Mouse (Mus musculus) liver, embryonic 14.5 days (tissue): ENCODE data around the gene Rab11fip5. TPM values are rescaled to one million over a fixed set of nuclear protein-coding genes. Genes with fewer than 3 reads are reported as not detected.

ENCODE experiments used
- ATAC-seq: fragments of 200-750 bp; cut with Nextera tagmentation; 2 replicates; pipeline ENCODE4 v1.8.0; 2017; ENCODE audit warnings: moderate number of reproducible peaks, mild to moderate bottlenecking, moderate library complexity; ENCODE audit not compliant: insufficient read depth
- DNase-seq, 3 experiments: peaks; one replicate each; pipeline ENCODE4 v3.0.0-alpha.2; 2012 to 2013; ENCODE audit warnings: low read depth in 3 of 3, low spot score in 3 of 3
- H3K27ac ChIP-seq: fragments of 300-500 bp; sonication (generic); 2 replicates; pipeline ENCODE4 v1.5.1; 2014; ENCODE audit warnings: moderate library complexity, mild to moderate bottlenecking, control low read depth, inconsistent platforms
- H3K27me3 ChIP-seq: fragments of 300-500 bp; sonication (generic); 2 replicates; pipeline ENCODE4 v1.6.1; 2014; ENCODE audit warnings: mild to moderate bottlenecking, low read length, moderate library complexity; ENCODE audit not compliant: control insufficient read depth, insufficient read depth
- H3K36me3 ChIP-seq: fragments of 300-500 bp; sonication (generic); replicated peaks from 2 replicates; pipeline ENCODE4 v1.6.1; 2014; ENCODE audit warnings: low read depth; ENCODE audit not compliant: control insufficient read depth, insufficient read depth
- H3K4me1 ChIP-seq, 2 experiments: fragments of 200-500 bp in 1 of 2; fragments of 300-500 bp in 1 of 2; sonication (generic) in 1 of 2; replicated peaks; 2 replicates each; pipeline ENCODE4 v1.6.1; 2012 to 2014; ENCODE audit warnings: antibody characterized with exemption in 1 of 2, inconsistent platforms in 1 of 2, low read length in 1 of 2; ENCODE audit not compliant: control insufficient read depth in 2 of 2, insufficient read depth in 2 of 2
- H3K4me2 ChIP-seq: fragments of 300-500 bp; sonication (generic); 2 replicates; pipeline ENCODE4 v1.6.1; 2014; ENCODE audit warnings: low read depth, mild to moderate bottlenecking, control low read depth, moderate library complexity
- H3K4me3 ChIP-seq, 2 experiments: fragments of 200-500 bp in 1 of 2; fragments of 300-500 bp in 1 of 2; sonication (generic) in 1 of 2; 2 replicates each; pipeline ENCODE4 v1.5.1; 2012 to 2014; ENCODE audit warnings: low read depth in 2 of 2, low read length in 2 of 2, mild to moderate bottlenecking in 2 of 2, control low read depth in 1 of 2, inconsistent platforms in 1 of 2, moderate library complexity in 1 of 2; ENCODE audit not compliant: insufficient read depth in 1 of 2
- H3K9ac ChIP-seq: fragments of 300-500 bp; sonication (generic); replicated peaks from 2 replicates; pipeline ENCODE4 v1.6.1; 2014; ENCODE audit warnings: mild to moderate bottlenecking, control low read depth, moderate library complexity
- H3K9me3 ChIP-seq: fragments of 300-500 bp; sonication (generic); 2 replicates; pipeline ENCODE4 v1.6.1; 2016; ENCODE audit warnings: low read length, mixed read lengths; ENCODE audit not compliant: control insufficient read depth
- CTCF ChIP-seq: IDR thresholded peaks from 2 replicates; pipeline ENCODE4 v1.5.1; 2016; ENCODE audit warnings: antibody characterized with exemption, low read depth, control low read depth
- EP300 ChIP-seq: IDR thresholded peaks from 2 replicates; pipeline ENCODE4 v1.6.1; 2016; ENCODE audit warnings: antibody characterized with exemption, low read depth
- WGBS: fragments of 180-500 bp; shearing (Covaris S2); extraction: QIAGEN DNeasy Blood & Tissue Kit; methylation state at CpG from one replicate; pipeline ENCODE4 v1.1.7; 2014; ENCODE audit not compliant: insufficient replicate concordance; 5-methylcytosine and 5-hydroxymethylcytosine counted together
- polyA plus RNA-seq, 2 experiments: library from polyadenylated mRNA; depleted of rRNA in 1 of 2; stranded (reverse) in 1 of 2; unstranded in 1 of 2; fragments of >200 nt; fragmentation: Nextera tagmentation in 1 of 2; extraction: Ambion mirVana in 1 of 2; gene quantifications; 2 replicates each; pipeline versions ENCODE4 v1.2.1 to v1.2.3; 2012 to 2014

Gene Rab11fip5
- polyA plus RNA-seq, 2 experiments = 0.33 to 0.40 TPM

DNA sequence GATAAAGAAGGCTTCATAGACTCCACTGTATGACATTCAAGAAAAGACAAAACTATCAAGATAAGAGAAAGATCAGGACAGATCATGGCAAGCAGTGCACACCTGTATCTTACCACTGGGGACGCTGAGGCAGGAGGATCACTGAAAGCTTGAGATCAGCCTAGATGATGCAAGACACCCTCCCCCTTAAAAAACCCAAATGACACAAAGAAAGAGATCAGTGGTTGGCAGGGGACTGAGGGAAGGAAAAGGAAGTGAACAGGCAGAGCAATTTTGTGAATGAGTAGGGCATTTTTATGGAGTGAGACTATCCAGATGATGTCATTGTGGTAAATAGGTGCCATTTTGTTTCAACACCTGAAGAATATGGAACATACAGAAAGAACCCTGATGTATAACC lies 24.3 kb downstream of the Rab11fip5 start:
- 41% methylated on average over 1 of the region's 1 CpGs for WGBS

DNA sequence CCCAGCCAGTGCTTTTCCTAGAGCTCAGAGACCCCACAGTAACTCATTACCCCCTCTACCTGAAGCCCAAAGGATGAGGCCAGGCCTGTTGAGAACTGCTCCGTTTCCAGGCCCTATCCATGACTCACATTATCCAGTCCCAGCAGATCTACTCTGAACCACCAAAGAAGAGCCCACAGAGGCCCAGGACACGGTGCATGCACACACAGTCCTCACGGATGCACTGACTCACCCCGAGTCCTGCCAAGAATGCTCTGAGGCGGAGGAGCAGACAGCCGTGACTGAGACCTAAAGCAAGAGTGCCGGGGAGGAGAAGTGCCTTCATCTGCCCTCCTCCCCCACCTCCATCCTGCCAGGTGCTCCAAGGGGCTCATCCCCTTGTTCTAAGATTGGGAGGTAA lies 25.2 kb downstream of the Rab11fip5 start:
- DNase-seq = no peak
- TF ChIP-seq EP300 (no peak), CTCF (no peak)
- H3K9ac ChIP-seq = no peak overlapping the region
- 66% methylated on average over 7 of the region's 7 CpGs for WGBS
- no peaks in the 10 kb centered on the region for H3K27me3 ChIP-seq
- no peaks in the 10 kb centered on the region for H3K36me3 ChIP-seq
- H3K27ac ChIP-seq = no peak overlapping the region
- H3K4me3 ChIP-seq = no peak overlapping the region
- no peaks in the 10 kb centered on the region for H3K9me3 ChIP-seq
- no peak for ATAC-seq
- H3K4me1 ChIP-seq = no peaks in the 10 kb centered on the region
- H3K4me2 ChIP-seq = no peak overlapping the region

More for the DNA sequence above, 24.3 kb downstream of the Rab11fip5 start:
- no peaks in the 10 kb centered on the region for H3K36me3 ChIP-seq
- no peak for ATAC-seq
- no peaks in the 10 kb centered on the region for H3K27me3 ChIP-seq
- TF ChIP-seq CTCF = no peak
- TF ChIP-seq EP300 = no peak
- H3K9ac ChIP-seq = no peak overlapping the region
- no peak overlapping the region for H3K27ac ChIP-seq
- no peaks in the 10 kb centered on the region for H3K9me3 ChIP-seq
- DNase-seq = no peak
- H3K4me3 ChIP-seq = no peak overlapping the region
- H3K4me2 ChIP-seq = no peak overlapping the region
- no peaks in the 10 kb centered on the region for H3K4me1 ChIP-seq

DNA sequence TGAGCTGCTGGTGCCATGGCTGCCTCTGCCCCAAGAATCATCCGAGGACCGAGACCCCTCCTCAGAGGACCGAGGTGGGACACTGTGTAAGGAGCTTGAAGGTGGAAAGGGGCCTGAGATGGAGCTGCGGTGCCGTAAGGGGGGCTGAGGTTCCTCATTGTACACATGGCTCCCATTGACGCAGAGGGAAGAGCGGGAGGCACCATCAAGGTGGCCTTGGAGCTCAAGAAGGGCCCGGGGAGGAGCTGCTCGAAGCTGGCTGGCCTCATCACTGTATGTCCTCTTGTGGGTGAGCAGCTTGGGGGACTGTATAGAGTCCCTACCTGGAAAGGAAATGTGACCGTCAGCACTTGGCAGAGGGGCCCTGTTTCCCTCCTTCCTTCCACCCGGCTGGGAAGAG lies 26.3 kb downstream of the Rab11fip5 start:
- H3K9me3 ChIP-seq = no peaks in the 10 kb centered on the region

DNA sequence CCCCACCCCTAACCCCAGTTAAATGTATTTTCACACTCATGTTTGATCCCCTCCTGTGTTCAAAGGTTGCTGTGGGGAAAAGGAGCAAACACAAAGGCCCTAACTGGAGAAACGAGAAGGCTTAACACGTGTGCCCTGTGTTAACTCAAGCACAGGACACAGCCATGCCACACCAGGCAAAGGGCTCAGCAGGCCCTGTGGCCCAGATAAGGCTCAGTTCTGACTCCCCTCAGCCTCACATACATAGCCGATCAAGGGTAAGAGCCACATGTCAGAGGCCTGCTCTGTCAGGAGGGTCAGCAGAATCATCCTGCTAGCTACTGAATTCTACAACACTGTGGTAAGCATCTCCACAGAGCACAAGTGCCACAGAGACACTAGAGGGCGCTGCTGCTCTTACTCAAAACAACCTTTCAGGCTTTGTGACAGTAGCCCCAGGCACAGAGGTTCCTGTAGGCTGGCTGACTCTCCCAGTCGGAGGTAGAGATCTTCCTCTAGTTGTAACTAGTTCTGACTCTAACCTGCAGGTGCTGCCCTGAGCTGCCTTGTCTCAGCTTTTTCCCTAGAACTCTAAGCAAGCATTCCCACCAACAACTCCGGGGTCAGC lies 28.3 kb downstream of the Rab11fip5 start:
- no peaks in the 10 kb centered on the region for H3K36me3 ChIP-seq
- no peak overlapping the region for H3K4me2 ChIP-seq
- H3K27me3 ChIP-seq = no peaks in the 10 kb centered on the region
- WGBS = 34% methylated on average over 6 of the region's 6 CpGs
- no peak overlapping the region for H3K9ac ChIP-seq
- no peaks in the 10 kb centered on the region for H3K4me1 ChIP-seq
- peak; percentile 65 to 66 (median 65) for DNase-seq
- peak; percentile 48 for ATAC-seq
- H3K27ac ChIP-seq = no peak overlapping the region
- no peaks in the 10 kb centered on the region for H3K9me3 ChIP-seq
- H3K4me3 ChIP-seq = no peak overlapping the region
- peak; percentile 93 for TF ChIP-seq CTCF
- no peak for TF ChIP-seq EP300

More for the DNA sequence above, 26.3 kb downstream of the Rab11fip5 start:
- H3K27ac ChIP-seq = no peak overlapping the region
- no peak overlapping the region for H3K4me2 ChIP-seq
- H3K4me3 ChIP-seq = no peak overlapping the region
- WGBS = 71% methylated on average over 11 of the region's 11 CpGs
- TF ChIP-seq CTCF (no peak), EP300 (no peak)
- H3K36me3 ChIP-seq = no peaks in the 10 kb centered on the region
- ATAC-seq (no peak), DNase-seq (no peak)
- no peaks in the 10 kb centered on the region for H3K27me3 ChIP-seq
- no peaks in the 10 kb centered on the region for H3K4me1 ChIP-seq
- no peak overlapping the region for H3K9ac ChIP-seq

DNA sequence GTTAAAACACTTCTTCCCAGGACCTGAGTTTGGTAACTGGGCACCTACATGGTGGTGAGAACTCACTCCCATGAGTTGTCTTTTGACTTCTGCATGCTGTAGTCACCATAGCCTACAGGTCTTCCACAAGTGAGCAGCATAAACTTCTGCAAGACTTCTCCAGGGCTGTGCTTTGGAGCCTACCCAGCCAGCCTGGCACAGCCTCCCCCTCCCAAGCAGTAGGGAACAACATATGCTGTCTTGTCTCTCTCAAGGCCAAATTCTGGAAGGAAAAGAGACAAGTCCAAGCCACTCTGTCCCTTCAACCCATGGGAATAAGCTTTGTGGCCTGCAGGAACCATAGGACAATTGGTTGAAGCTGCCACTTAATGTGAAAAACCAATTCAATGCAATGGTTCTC lies 29.5 kb downstream of the Rab11fip5 start:
- Histone ChIP-seq H3K4me2 (no peak overlapping the region), H3K9me3 (no peaks in the 10 kb centered on the region), H3K4me3 (no peak overlapping the region), H3K9ac (no peak overlapping the region), H3K27me3 (no peaks in the 10 kb centered on the region), H3K27ac (no peak overlapping the region), H3K4me1 (no peaks in the 10 kb centered on the region), H3K36me3 (no peaks in the 10 kb centered on the region)
- ATAC-seq (no peak), DNase-seq (no peak)
- TF ChIP-seq EP300 = no peak
- no peak for TF ChIP-seq CTCF
